Mouse (Mus musculus): ENCODE results near the gene Naa35. TPM values are rescaled to one million over a fixed set of nuclear protein-coding genes. Genes with fewer than 3 reads are reported as not detected.

The Naa35 gene
- polyA plus RNA-seq (2012; rRNA removed), result 78.4 and 79.8 TPM in 2 replicates

DNA sequence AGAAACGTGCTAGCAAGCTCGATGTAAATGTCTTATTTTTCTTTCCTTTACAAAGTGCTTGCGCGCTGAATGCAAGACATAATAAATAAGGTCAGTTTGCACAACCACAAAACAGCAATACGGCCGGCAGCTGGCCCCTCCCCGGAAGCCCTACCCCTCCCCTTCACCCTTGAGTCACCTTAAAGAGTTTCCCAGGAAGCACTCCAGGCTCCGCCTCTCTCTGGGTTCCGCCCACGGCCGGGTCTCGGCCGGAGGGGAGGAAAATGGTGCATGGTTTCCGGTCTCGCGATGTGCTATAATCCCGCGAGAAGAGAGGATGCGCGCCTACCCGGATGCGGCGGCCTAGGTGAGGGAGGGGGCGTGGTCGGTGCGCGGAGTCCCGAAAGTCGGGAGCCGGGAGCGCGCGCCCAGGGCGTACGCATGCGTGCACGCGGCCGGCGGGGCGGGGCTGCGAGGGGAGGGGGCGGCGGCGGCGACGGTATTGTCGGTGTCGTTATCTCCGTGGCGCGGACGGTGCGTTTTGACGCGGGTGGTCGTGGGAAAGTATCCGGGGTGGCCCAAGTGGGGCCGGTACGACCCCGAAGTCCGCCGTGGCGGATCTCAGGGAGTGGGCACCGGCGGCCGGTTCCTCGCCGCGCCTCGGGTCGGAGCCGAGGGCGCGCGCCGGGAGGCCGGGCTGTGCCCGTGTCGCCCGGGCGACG lies at the start of gene Naa35, which contains the start of gene Agtpbp1:
TSS of gene Naa35 (plus strand) at position 313 of the 701 bp plus-strand sequence.
TSS of gene Agtpbp1 (minus strand) at position 281 of the 701 bp plus-strand sequence.
- Histone ChIP-seq H3K4me1 (ENCODE audit: control insufficient read depth, insufficient read depth, low read length) (peaks cover 4% of the 10 kb centered on the region; the same call in 1 of the 2 replicates), H3K27ac (ENCODE audit: insufficient read depth, low read length) (peak within 1 kb of the TSS; percentile 41), H3K4me3 (ENCODE audit: insufficient read depth, low read length) (peak within 1 kb of the TSS; percentile 71)
- TF ChIP-seq POLR2A (IDR thresholded peaks at IDR 0.05; ENCODE audit: extremely low read depth, insufficient read depth, low read length) (peak; percentile 88), CTCF (IDR thresholded peaks at IDR 0.05; ENCODE audit: extremely low read depth, insufficient read depth, low read length) (no peak)

DNA sequence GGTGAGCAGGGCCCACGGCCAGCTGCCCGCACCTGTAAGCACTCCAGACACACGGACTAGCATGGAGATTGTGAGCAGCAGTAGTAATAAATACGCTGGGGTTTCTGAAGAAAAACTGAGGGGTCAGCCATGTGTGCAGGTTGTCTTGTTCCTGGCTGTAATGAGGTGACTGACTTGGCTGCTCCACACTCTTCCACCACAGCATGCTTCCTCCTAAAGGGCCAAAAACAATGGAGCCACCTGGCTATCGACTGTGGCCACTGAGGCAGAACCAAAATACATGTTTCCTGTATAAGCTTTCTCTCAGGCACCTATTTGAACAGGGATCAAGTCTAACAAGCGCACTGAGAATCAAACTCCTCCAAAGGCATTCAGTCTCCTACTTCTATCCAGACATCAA lies 49.3 kb upstream of the Naa35 start:
- H3K27ac ChIP-seq (ENCODE audit: insufficient read depth, low read length), result no peak overlapping the region
- TF ChIP-seq CTCF (IDR thresholded peaks at IDR 0.05; ENCODE audit: extremely low read depth, insufficient read depth, low read length) (no peak), POLR2A (IDR thresholded peaks at IDR 0.05; ENCODE audit: extremely low read depth, insufficient read depth, low read length) (no peak)
- H3K4me3 ChIP-seq (ENCODE audit: insufficient read depth, low read length), result no peak overlapping the region
- H3K4me1 ChIP-seq (ENCODE audit: control insufficient read depth, insufficient read depth, low read length), result no peaks in the 10 kb centered on the region

DNA sequence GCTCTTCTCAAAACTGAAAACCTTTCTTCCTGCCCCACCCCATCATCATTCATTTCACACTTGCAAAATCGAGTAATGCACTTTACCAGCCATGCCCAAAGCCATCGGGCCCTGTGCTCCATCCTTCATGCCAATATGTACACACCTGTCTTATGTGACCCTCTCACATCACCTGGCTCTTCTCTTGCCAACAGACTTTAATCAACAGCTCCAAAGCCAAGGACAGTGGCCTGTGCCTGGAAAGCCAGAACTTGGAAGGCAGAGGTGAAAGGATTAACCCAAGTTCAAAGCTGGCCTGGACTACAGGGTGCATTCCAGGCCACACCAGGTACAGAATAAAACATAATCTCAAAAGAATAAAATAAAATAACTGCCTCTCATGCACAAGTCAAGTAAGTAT lies 48.4 kb upstream of the Naa35 start:
- Histone ChIP-seq H3K4me3 (ENCODE audit: insufficient read depth, low read length) (no peak overlapping the region), H3K4me1 (ENCODE audit: control insufficient read depth, insufficient read depth, low read length) (no peaks in the 10 kb centered on the region), H3K27ac (ENCODE audit: insufficient read depth, low read length) (no peak overlapping the region)
- TF ChIP-seq POLR2A (IDR thresholded peaks at IDR 0.05; ENCODE audit: extremely low read depth, insufficient read depth, low read length) (no peak), CTCF (IDR thresholded peaks at IDR 0.05; ENCODE audit: extremely low read depth, insufficient read depth, low read length) (no peak)

DNA sequence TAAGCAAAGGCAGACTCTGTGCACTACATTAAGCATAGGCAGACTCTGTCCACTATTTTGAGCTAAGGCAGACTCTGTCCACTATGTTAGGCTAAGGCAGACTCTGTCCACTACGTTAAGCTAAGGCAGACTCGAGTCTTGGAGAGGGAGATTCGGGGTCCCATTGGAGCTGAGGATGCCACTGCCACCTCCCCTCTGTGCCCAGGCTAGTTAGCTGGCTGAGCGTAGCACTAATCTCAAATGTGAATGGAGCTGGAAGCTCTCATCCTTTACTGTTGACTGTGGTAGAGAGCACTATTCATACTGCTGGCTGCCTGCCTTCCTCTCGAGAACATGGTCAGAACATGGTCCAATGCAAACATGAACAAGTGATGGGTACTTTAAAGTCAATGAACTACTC lies 46.4 kb upstream of the Naa35 start:
- Histone ChIP-seq H3K27ac (ENCODE audit: insufficient read depth, low read length) (no peak overlapping the region), H3K4me3 (ENCODE audit: insufficient read depth, low read length) (no peak overlapping the region), H3K4me1 (ENCODE audit: control insufficient read depth, insufficient read depth, low read length) (0 out of 2 replicates have a peak, but pooled peaks cover 3% of the 10 kb centered on the region)
- TF ChIP-seq POLR2A (IDR thresholded peaks at IDR 0.05; ENCODE audit: extremely low read depth, insufficient read depth, low read length) (no peak), CTCF (IDR thresholded peaks at IDR 0.05; ENCODE audit: extremely low read depth, insufficient read depth, low read length) (no peak)

DNA sequence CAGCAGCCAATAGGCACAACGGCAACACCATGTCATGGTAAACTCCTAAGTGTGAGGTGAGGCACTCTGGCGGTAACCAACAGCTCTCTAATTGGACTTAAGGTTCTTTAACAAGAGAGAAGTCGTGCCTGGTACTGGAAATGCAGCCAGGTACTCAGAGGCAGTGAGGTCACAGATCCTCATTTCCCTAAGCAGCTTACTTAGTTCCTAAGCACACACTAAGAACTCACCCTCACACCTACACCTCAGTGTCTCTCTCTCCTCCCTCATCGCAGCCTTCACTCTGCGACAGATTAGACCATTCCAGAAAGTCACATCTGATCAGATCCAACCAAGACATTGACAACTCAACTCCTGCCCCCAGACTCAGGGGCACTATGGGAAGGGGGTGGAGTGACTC lies 45.0 kb upstream of the Naa35 start:
- Histone ChIP-seq H3K4me3 (ENCODE audit: insufficient read depth, low read length) (no peak overlapping the region), H3K4me1 (ENCODE audit: control insufficient read depth, insufficient read depth, low read length) (peaks cover 4% of the 10 kb centered on the region), H3K27ac (ENCODE audit: insufficient read depth, low read length) (no peak overlapping the region)
- TF ChIP-seq POLR2A (IDR thresholded peaks at IDR 0.05; ENCODE audit: extremely low read depth, insufficient read depth, low read length) (no peak), CTCF (IDR thresholded peaks at IDR 0.05; ENCODE audit: extremely low read depth, insufficient read depth, low read length) (no peak)

DNA sequence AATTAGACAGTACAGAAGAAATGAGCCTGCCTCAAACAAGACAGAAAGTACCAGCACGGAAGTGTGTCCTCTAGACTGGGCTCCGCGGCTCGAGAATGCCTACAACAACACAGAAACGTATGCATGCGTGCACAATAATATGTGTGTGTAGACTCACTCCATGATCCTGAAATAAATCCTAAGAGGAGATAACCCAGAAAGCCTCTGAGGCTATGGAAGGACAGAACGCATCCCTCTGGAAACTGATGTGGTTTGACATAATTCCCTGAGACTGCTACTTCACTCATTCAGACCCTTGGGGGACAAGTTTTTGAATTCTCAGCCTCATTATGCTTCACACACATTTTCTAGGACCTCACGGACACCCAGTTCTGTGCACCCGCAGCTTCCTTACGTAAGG lies 42.6 kb upstream of the Naa35 start:
- Histone ChIP-seq H3K4me1 (ENCODE audit: control insufficient read depth, insufficient read depth, low read length) (peaks cover 7% of the 10 kb centered on the region), H3K27ac (ENCODE audit: insufficient read depth, low read length) (no peak overlapping the region), H3K4me3 (ENCODE audit: insufficient read depth, low read length) (no peak overlapping the region)
- TF ChIP-seq CTCF (IDR thresholded peaks at IDR 0.05; ENCODE audit: extremely low read depth, insufficient read depth, low read length), result no peak
- no peak for TF ChIP-seq POLR2A (IDR thresholded peaks at IDR 0.05; ENCODE audit: extremely low read depth, insufficient read depth, low read length)

DNA sequence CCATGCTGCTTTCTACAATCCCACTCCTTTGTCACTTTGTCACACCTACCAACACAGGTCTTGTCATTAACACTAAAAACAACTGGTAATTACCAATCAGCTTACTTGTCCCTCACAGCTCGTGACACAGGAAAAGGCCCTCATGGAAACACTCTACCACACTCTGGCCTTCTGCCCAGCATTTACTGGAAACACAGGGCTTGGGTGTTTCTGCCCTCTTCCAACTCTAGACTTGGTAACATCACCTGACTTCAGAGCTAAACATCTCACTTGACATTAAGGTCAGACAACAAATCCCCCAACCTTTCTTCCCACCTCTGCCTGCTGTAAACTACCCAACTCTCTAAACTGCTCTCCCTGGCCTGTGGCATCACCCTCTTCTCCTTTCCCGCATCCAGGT lies 38.0 kb upstream of the Naa35 start:
- Histone ChIP-seq H3K4me1 (ENCODE audit: control insufficient read depth, insufficient read depth, low read length) (peaks cover 10% of the 10 kb centered on the region), H3K4me3 (ENCODE audit: insufficient read depth, low read length) (no peak overlapping the region), H3K27ac (ENCODE audit: insufficient read depth, low read length) (no peak overlapping the region)
- TF ChIP-seq POLR2A (IDR thresholded peaks at IDR 0.05; ENCODE audit: extremely low read depth, insufficient read depth, low read length) (no peak), CTCF (IDR thresholded peaks at IDR 0.05; ENCODE audit: extremely low read depth, insufficient read depth, low read length) (no peak)

DNA sequence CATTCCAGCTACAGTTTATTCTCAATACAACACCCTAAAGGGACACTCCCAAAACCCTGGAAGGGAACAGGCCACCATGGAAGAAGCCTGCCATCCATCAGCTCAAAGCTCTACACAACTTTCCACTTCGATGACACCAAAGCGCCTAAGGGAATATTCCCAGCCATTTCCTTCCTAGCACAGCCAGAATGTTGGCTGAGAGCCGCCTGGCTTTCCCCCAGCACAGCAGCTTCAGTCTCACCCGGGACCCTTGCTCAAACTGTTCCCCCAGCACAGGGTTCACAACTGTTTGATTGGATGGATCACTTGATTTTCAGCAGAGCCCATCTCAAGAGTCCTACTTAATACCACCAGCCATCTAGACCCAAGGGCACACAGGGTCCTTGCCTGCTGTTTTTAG lies 37.3 kb upstream of the Naa35 start:
- Histone ChIP-seq H3K27ac (ENCODE audit: insufficient read depth, low read length) (no peak overlapping the region), H3K4me1 (ENCODE audit: control insufficient read depth, insufficient read depth, low read length) (peaks cover 11% of the 10 kb centered on the region)

DNA sequence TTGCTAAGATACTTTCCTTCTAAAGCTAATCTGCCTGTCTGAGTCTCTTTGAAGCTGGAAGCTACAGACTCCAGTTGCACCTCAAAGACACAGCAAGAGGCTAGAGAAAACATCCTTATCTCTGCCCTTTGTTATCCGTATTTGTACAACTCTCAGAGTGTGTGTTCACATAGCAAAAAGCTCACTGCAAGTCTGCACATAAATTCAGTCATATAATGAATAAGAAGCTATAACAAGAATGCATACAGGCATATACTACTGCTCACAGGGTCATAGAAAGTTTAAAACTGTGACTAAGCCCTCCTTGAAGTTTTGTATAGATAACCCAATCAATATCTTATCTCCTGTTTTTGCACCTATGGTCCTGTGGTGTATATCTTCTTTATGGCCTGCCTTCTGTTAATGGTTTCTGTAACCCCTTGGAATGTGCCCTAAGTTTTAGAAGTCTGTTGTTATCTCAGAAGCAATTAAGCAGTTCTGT lies 35.7 kb upstream of the Naa35 start:
- TF ChIP-seq CTCF (IDR thresholded peaks at IDR 0.05; ENCODE audit: extremely low read depth, insufficient read depth, low read length) (no peak), POLR2A (IDR thresholded peaks at IDR 0.05; ENCODE audit: extremely low read depth, insufficient read depth, low read length) (no peak)
- H3K4me3 ChIP-seq (ENCODE audit: insufficient read depth, low read length), result no peak overlapping the region
- no peak overlapping the region for H3K27ac ChIP-seq (ENCODE audit: insufficient read depth, low read length)
- H3K4me1 ChIP-seq (ENCODE audit: control insufficient read depth, insufficient read depth, low read length), result peaks cover 8% of the 10 kb centered on the region

More for the DNA sequence above, 37.3 kb upstream of the Naa35 start:
- H3K4me3 ChIP-seq (ENCODE audit: insufficient read depth, low read length), result no peak overlapping the region
- TF ChIP-seq CTCF (IDR thresholded peaks at IDR 0.05; ENCODE audit: extremely low read depth, insufficient read depth, low read length) (no peak), POLR2A (IDR thresholded peaks at IDR 0.05; ENCODE audit: extremely low read depth, insufficient read depth, low read length) (no peak)

DNA sequence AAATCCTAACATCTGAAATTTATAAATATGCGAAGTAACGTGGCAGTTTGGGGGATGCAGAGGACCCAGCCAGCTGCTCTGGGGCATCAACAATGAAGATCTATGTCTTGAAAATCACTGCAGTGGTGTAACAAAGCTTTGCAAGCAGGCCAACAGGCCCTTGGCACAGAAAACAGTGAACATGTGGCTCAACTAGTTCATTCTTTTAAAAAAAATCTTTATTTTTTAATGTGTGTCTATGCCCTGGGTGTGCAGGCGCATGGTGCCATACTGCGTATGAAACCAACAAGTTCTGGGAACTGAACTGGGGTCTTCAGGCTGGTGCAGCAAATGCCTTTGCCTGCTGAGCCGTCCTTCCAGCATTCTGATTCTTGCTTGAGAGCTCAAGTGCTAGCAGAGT lies 32.8 kb upstream of the Naa35 start:
- H3K4me3 ChIP-seq (ENCODE audit: insufficient read depth, low read length), result no peak overlapping the region
- no peak for TF ChIP-seq POLR2A (IDR thresholded peaks at IDR 0.05; ENCODE audit: extremely low read depth, insufficient read depth, low read length)
- no peak for TF ChIP-seq CTCF (IDR thresholded peaks at IDR 0.05; ENCODE audit: extremely low read depth, insufficient read depth, low read length)
- no peak overlapping the region for H3K27ac ChIP-seq (ENCODE audit: insufficient read depth, low read length)
- H3K4me1 ChIP-seq (ENCODE audit: control insufficient read depth, insufficient read depth, low read length), result peaks cover 8% of the 10 kb centered on the region
